Mouse (Mus musculus) liver, embryonic 16.5 days (tissue): ENCODE measurements around the gene Opcml. TPM values are rescaled to one million over a fixed set of nuclear protein-coding genes. Genes with fewer than 3 reads are reported as not detected.

ENCODE experiments used
- ATAC-seq: fragments of 200-750 bp; cut with Nextera tagmentation; 2 replicates; pipeline ENCODE4 v1.8.0; 2017; ENCODE audit warnings: low read depth, mild to moderate bottlenecking, moderate number of reproducible peaks, moderate library complexity
- H3K27ac ChIP-seq: fragments of 300-500 bp; sonication (generic); 2 replicates; pipeline ENCODE4 v1.5.1; 2014; ENCODE audit warnings: mild to moderate bottlenecking, low read length
- H3K27me3 ChIP-seq: fragments of 300-500 bp; sonication (generic); 2 replicates; pipeline ENCODE4 v1.6.1; 2014; ENCODE audit warnings: low read depth, low read length, mixed read lengths; ENCODE audit not compliant: control insufficient read depth, insufficient read depth
- H3K36me3 ChIP-seq: fragments of 300-500 bp; sonication (generic); 2 replicates; pipeline ENCODE4 v1.6.1; 2014; ENCODE audit warnings: mild to moderate bottlenecking; ENCODE audit not compliant: control insufficient read depth, insufficient read depth
- H3K4me1 ChIP-seq: fragments of 300-500 bp; sonication (generic); 2 replicates; pipeline ENCODE4 v1.6.1; 2014; ENCODE audit warnings: low read depth, low read length, mixed read lengths; ENCODE audit not compliant: control insufficient read depth
- H3K4me2 ChIP-seq: fragments of 300-500 bp; sonication (generic); 2 replicates; pipeline ENCODE4 v1.6.1; 2014; ENCODE audit warnings: low read depth, low read length, mixed read lengths
- H3K4me3 ChIP-seq: fragments of 300-500 bp; sonication (generic); 2 replicates; pipeline ENCODE4 v1.5.1; 2014; ENCODE audit warnings: low read depth, mild to moderate bottlenecking, low read length
- H3K9ac ChIP-seq: fragments of 300-500 bp; sonication (generic); 2 replicates; pipeline ENCODE4 v1.6.1; 2014; ENCODE audit warnings: low read depth, low read length
- H3K9me3 ChIP-seq: fragments of 300-500 bp; sonication (generic); replicated peaks from 2 replicates; pipeline ENCODE4 v1.6.1; 2016; ENCODE audit warnings: low read length; ENCODE audit not compliant: control insufficient read depth
- WGBS: fragments of 180-500 bp; shearing (Covaris S2); extraction: QIAGEN DNeasy Blood & Tissue Kit; methylation state at CpG from one replicate; pipeline ENCODE4 v1.1.7; 2014; ENCODE audit not compliant: insufficient replicate concordance; 5-methylcytosine and 5-hydroxymethylcytosine counted together
- polyA plus RNA-seq: library from polyadenylated mRNA; unstranded; fragments of >200 nt; fragmentation: Nextera tagmentation; extraction: Ambion mirVana; gene quantifications from 2 replicates; pipeline ENCODE4 v1.2.1, GENCODE M21; 2015

Opcml gene
- polyA plus RNA-seq, 1 experiment from 2014 or later: 0.26 TPM

GRCm38 (mm10) chr9:28444485-28444884 lies 653.9 kb downstream of the Opcml start:
- no peak overlapping the region for H3K4me2 ChIP-seq
- H3K4me1 ChIP-seq: no peaks in the 10 kb centered on the region
- H3K9me3 ChIP-seq: no peaks in the 10 kb centered on the region
- ATAC-seq: no peak
- 52% methylated on average over 3 of the region's 3 CpGs for WGBS
- no peaks in the 10 kb centered on the region for H3K36me3 ChIP-seq
- H3K9ac ChIP-seq: no peak overlapping the region
- H3K4me3 ChIP-seq: no peak overlapping the region
- H3K27me3 ChIP-seq: no peaks in the 10 kb centered on the region
- no peak overlapping the region for H3K27ac ChIP-seq

DNA sequence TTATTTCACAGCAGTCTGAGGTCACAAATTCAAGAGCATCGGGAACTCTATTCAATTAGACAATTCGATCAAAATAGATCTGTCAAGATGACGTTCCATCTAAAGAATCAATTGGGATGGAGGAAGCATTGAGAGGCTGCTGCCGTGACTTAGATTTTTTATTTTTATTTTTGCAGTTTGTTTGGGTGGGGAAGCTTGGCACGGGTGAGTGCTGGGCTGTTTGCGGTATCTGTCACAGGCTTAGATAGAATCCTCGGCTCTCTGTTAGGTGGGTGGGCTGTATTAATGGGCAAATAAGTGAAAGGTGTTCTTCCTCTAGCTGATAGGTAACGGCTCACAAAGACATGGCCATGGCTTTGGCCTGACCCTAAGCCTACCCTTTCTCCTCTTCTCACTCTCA lies 654.4 kb downstream of the Opcml start:
- Histone ChIP-seq H3K9ac (no peak overlapping the region), H3K36me3 (no peaks in the 10 kb centered on the region), H3K4me2 (no peak overlapping the region), H3K4me1 (no peaks in the 10 kb centered on the region), H3K4me3 (no peak overlapping the region), H3K27ac (no peak overlapping the region), H3K9me3 (no peaks in the 10 kb centered on the region), H3K27me3 (no peaks in the 10 kb centered on the region)
- WGBS: 71% methylated on average over 8 of the region's 8 CpGs
- no peak for ATAC-seq

GRCm38 (mm10) chr9:28445863-28446262 lies 655.3 kb downstream of the Opcml start:
- WGBS: 60% methylated on average over 1 of the region's 1 CpGs
- H3K9me3 ChIP-seq: no peaks in the 10 kb centered on the region
- H3K4me3 ChIP-seq: no peak overlapping the region
- no peak overlapping the region for H3K27ac ChIP-seq
- H3K4me1 ChIP-seq: no peaks in the 10 kb centered on the region
- no peaks in the 10 kb centered on the region for H3K27me3 ChIP-seq
- H3K9ac ChIP-seq: no peak overlapping the region
- no peak overlapping the region for H3K4me2 ChIP-seq
- ATAC-seq: no peak
- no peaks in the 10 kb centered on the region for H3K36me3 ChIP-seq

- H3K27me3 ChIP-seq: no peaks in the 10 kb centered on the region
- H3K36me3 ChIP-seq: no peaks in the 10 kb centered on the region
- no peak overlapping the region for H3K9ac ChIP-seq
- WGBS: 56% methylated on average over 4 of the region's 4 CpGs
- H3K4me3 ChIP-seq: no peak overlapping the region
- ATAC-seq: no peak
- no peaks in the 10 kb centered on the region for H3K4me1 ChIP-seq
- no peak overlapping the region for H3K4me2 ChIP-seq
- H3K27ac ChIP-seq: no peak overlapping the region
- H3K9me3 ChIP-seq: no peaks in the 10 kb centered on the region
Measured at GRCm38 (mm10) chr9:28446278-28447064, 655.9 kb downstream of the Opcml start.

DNA sequence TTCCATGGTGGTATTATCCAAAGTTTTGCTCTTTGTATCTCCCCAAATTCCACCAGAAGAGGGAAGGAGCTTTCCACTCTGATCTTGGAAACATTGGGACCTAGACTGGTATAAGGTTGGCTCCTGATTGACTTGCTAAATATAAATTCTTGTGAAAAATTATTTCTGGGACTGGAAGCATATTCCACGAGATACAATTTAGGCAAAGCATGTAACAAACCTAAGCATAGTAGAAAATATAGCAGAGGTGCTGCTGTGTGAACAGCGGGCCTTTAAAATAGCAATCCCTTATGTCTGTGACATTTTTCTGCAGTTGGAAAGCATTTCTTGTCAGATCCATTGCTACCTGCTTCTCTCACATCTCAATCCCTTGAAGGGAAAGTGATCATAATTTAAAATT lies 661.9 kb downstream of the Opcml start:
- Histone ChIP-seq H3K4me3 (no peak overlapping the region), H3K9me3 (no peaks in the 10 kb centered on the region), H3K4me1 (no peaks in the 10 kb centered on the region), H3K27me3 (no peaks in the 10 kb centered on the region), H3K4me2 (no peak overlapping the region), H3K36me3 (no peaks in the 10 kb centered on the region), H3K27ac (no peak overlapping the region), H3K9ac (no peak overlapping the region)
- no peak for ATAC-seq
- 46% methylated on average over 2 of the region's 2 CpGs for WGBS

GRCm38 (mm10) chr9:28453062-28453461 lies 662.5 kb downstream of the Opcml start:
- Histone ChIP-seq H3K9ac (no peak overlapping the region), H3K9me3 (no peaks in the 10 kb centered on the region), H3K4me2 (no peak overlapping the region), H3K27ac (no peak overlapping the region), H3K4me3 (no peak overlapping the region), H3K4me1 (no peaks in the 10 kb centered on the region), H3K36me3 (no peaks in the 10 kb centered on the region), H3K27me3 (no peaks in the 10 kb centered on the region)
- ATAC-seq: no peak
- 28% methylated on average over 2 of the region's 2 CpGs for WGBS

- Histone ChIP-seq H3K9me3 (no peaks in the 10 kb centered on the region), H3K9ac (no peak overlapping the region), H3K4me3 (no peak overlapping the region), H3K27me3 (no peaks in the 10 kb centered on the region), H3K4me1 (no peaks in the 10 kb centered on the region), H3K27ac (no peak overlapping the region), H3K4me2 (no peak overlapping the region), H3K36me3 (no peaks in the 10 kb centered on the region)
- no peak for ATAC-seq
- 47% methylated on average over 7 of the region's 7 CpGs for WGBS
Measured at GRCm38 (mm10) chr9:28457982-28458770, 667.6 kb downstream of the Opcml start.

DNA sequence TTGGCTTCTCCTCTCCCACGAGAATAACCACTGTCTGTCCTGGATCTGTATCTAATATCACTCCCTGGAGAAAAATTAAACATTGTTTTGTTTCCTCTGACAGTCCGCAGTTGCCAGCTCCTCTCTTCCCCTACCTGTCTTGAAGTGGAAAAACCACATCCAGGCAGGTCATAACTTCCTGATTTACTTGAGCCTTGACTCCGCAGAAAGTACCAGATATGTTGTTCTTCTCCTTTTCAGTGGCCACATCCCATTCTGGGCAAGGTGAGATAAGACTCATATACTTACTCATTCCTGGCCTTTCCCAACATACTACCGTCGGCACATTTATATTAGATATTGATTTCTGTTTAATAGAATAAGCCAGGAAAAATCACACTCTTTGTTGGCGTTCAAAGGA lies 673.0 kb downstream of the Opcml start:
- H3K4me3 ChIP-seq: no peak overlapping the region
- H3K27me3 ChIP-seq: no peaks in the 10 kb centered on the region
- ATAC-seq: no peak
- no peaks in the 10 kb centered on the region for H3K4me1 ChIP-seq
- H3K9ac ChIP-seq: no peak overlapping the region
- no peaks in the 10 kb centered on the region for H3K36me3 ChIP-seq
- H3K27ac ChIP-seq: no peak overlapping the region
- no peak overlapping the region for H3K4me2 ChIP-seq
- WGBS: 22% methylated on average over 6 of the region's 6 CpGs
- H3K9me3 ChIP-seq: no peaks in the 10 kb centered on the region

GRCm38 (mm10) chr9:28469419-28469818 lies 678.8 kb downstream of the Opcml start:
- 60% methylated on average over 6 of the region's 6 CpGs for WGBS

More at GRCm38 (mm10) chr9:28469419-28469818, 678.8 kb downstream of the Opcml start:
- H3K4me2 ChIP-seq: no peak overlapping the region
- no peak overlapping the region for H3K9ac ChIP-seq
- ATAC-seq: no peak
- H3K27ac ChIP-seq: no peak overlapping the region
- H3K27me3 ChIP-seq: no peaks in the 10 kb centered on the region
- no peaks in the 10 kb centered on the region for H3K4me1 ChIP-seq
- H3K9me3 ChIP-seq: no peaks in the 10 kb centered on the region
- no peaks in the 10 kb centered on the region for H3K36me3 ChIP-seq
- no peak overlapping the region for H3K4me3 ChIP-seq
